Mouse (Mus musculus) c-Kit-positive CD71-positive TER-119-positive erythroid progenitor cells, embryonic 14.5 days (primary cell): ENCODE measurements around the gene Chrna4.
A peak's percentile ranks its signal among the peaks of the same experiment; 100 is the strongest.

Experiments used
- DNase-seq: peaks from one replicate; pipeline ENCODE4 v3.0.0-alpha.2; 2013; ENCODE audit warnings: low spot score

Chrna4 gene

DNA sequence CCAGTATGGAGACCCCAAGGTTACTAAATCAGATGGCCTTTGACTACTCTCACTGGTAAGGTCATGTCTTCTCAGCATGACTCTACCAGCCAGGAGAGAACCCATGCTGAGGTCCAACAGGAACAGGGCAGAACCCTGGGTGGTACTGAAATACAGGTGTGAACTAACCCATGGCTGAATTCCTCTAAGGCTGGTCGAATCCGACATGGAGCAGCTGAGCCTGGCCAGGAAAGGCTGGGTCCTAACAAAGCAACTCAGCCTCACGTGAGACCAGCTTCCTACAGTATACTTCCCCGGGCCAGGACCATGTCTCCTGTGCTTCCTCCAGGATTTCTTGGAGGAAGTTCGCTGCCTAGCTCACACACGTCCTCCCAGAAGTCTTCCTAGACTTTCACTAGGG lies 6.8 kb downstream of the Chrna4 start:
- DNase-seq = no peak

- DNase-seq = no peak
These were observed 8.2 kb downstream of the Chrna4 start for GRCm38 (mm10) chr2:181035186-181035585.

DNA sequence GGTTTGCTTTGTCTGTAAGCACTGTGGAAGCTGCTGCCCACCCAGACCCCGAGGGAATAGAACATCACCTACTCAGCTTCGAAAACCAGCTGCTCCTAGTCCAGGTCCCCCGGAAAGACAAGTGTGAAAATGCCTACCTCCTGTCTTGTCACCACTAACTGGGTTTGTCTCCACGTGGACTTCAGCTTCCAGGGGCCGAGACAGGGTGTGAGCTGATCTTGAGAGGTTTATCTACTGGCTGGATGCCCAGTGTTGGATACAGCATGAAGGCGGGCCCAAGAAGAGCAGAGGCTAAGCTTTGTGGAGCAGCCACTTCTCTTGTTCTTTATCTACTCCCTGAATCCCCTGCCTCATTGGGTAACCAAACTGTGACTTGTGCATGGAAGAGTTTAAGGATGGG lies 10.0 kb downstream of the Chrna4 start:
- no peak for DNase-seq

- DNase-seq = no peak
These were observed 10.9 kb downstream of the Chrna4 start for GRCm38 (mm10) chr2:181032407-181032806.

GRCm38 (mm10) chr2:181031406-181031934 lies 11.9 kb downstream of the Chrna4 start:
- DNase-seq = no peak

- DNase-seq = no peak
These were observed 35.0 kb downstream of the Chrna4 start for GRCm38 (mm10) chr2:181008339-181008738.

GRCm38 (mm10) chr2:181007054-181007453 lies 36.3 kb downstream of the Chrna4 start:
- DNase-seq = no peak

- DNase-seq = no peak
These were observed 46.4 kb downstream of the Chrna4 start for GRCm38 (mm10) chr2:180996905-180997304.

GRCm38 (mm10) chr2:180996436-180996835 lies 46.9 kb downstream of the Chrna4 start:
- DNase-seq = peak; percentile 17

- DNase-seq = no peak
These were observed 47.9 kb downstream of the Chrna4 start for GRCm38 (mm10) chr2:180995457-180995856.

- no peak for DNase-seq
These were observed 49.0 kb downstream of the Chrna4 start for GRCm38 (mm10) chr2:180994360-180994759.

GRCm38 (mm10) chr2:180990347-180990746 lies 53.0 kb downstream of the Chrna4 start:
- no peak for DNase-seq

- DNase-seq = no peak
These were observed 54.4 kb downstream of the Chrna4 start for GRCm38 (mm10) chr2:180988948-180989347.

DNA sequence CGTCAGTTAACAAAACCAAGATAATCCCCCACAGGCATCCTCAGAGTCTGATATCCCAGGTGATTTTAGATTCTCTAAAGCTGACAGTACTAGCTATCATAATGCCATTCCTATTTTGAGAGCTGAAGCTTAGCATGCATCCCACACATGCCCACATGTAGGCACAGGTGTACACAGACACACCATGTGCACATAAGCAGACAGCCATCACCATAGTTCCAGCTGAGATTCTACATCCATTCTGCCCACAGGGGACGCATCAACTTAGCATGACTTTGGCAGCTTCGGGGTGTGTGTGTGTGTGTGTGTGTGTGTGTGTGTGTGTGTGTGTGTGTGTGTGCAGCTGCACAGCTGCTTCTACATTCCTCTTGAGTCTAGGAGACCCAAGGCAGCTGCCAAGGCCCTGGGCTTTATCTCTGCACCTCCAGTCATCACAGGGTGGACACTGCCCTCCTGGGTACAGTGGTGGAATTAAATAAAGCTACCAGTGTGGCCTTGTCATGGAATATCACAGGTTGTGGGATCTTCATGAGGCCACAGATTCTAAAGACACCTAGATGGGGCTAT lies 54.9 kb downstream of the Chrna4 start:
- DNase-seq = no peak

- DNase-seq = no peak
These were observed 55.8 kb downstream of the Chrna4 start for GRCm38 (mm10) chr2:180987432-180988030.

DNA sequence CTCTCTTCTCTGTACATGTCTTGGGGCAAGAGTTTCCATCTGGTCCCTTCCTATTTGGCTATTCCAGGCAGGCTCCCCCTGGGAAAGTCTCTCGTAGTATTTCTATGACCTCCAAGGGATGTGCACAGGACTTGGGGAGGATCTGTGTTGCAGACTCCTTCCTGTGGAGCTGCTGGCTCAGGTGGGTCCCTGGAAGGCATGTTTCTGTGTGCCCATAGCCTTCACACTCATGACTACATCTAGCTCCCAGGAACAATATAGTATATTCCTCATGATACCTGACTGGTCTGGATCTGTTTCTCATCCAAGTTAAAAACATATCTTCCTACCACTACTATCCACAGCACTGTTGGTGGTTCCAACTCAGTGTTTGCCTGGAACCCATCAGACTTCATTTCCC lies 56.3 kb downstream of the Chrna4 start:
- DNase-seq = no peak

GRCm38 (mm10) chr2:180986449-180986848 lies 56.9 kb downstream of the Chrna4 start, which contains the start of gene Col20a1:
Gene Col20a1 (plus strand): TSS chr2:180986535.
- no peak for DNase-seq

GRCm38 (mm10) chr2:180985635-180986034 lies 57.7 kb downstream of the Chrna4 start:
- DNase-seq = no peak

DNA sequence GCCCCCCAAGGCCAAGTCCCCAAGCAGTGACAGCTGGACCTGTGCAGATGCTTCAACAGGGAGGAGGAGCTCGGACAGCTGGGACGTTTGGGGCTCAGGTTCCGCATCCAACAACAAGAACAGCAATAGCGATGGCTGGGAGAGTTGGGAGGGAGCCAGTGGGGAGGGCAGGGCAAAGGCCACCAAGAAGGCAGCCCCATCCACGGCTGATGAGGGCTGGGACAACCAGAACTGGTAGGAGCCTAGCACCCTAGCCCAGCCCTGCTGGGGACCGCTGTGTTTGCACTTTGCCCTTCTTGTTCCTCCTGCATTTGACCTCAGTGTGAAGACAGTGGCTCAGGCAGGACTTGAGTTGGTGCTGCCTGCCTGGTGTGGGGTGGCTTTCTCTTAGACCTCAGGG lies 62.2 kb downstream of the Chrna4 start:
- no peak for DNase-seq
